In genomic region chr5:116420213-116420612, GRCm38 (mm10) we compare ENCODE assay signal across 8 mouse cellular contexts. TPM values are rescaled to one million over a fixed set of nuclear protein-coding genes. Genes with fewer than 3 reads are reported as not detected.
A peak's percentile ranks its signal among the peaks of the same experiment; 100 is the strongest.
DNase-seq lines count a peak whose midpoint lies in the region; ATAC-seq lines count a peak whose summit lies in the region.

No protein-coding gene starts in this region.

- intact Hi-C loops in heart, postnatal 10 days (cut with DNase I): no loop called here

- peaks cover 7% of the 10 kb centered on the region; the same call in 1 of the 2 replicates for H3K36me3 ChIP-seq in heart, embryonic 15.5 days
- H3K36me3 ChIP-seq in hindbrain, embryonic 16.5 days (ENCODE audit: control insufficient read depth, insufficient read depth, low read length): no peaks in the 10 kb centered on the region
- no peaks in the 10 kb centered on the region for H3K36me3 ChIP-seq in midbrain, embryonic 11.5 days (ENCODE audit: control insufficient read depth, insufficient read depth, low read length)

- no peaks in the 10 kb centered on the region for H3K27me3 ChIP-seq in heart, embryonic 15.5 days
- H3K27me3 ChIP-seq in hindbrain, embryonic 16.5 days (replicated peaks; ENCODE audit: control insufficient read depth, insufficient read depth, low read length): no peaks in the 10 kb centered on the region
- H3K27me3 ChIP-seq in midbrain, embryonic 11.5 days (ENCODE audit: control insufficient read depth, insufficient read depth, low read length): no peaks in the 10 kb centered on the region

- peak overlapping the region; percentile 53 for H3K9ac ChIP-seq in heart, embryonic 15.5 days
- no peak overlapping the region for H3K9ac ChIP-seq in hindbrain, embryonic 16.5 days (ENCODE audit: low read depth, low read length)
- H3K9ac ChIP-seq in midbrain, embryonic 11.5 days (ENCODE audit: low read length): no peak overlapping the region

- H3K4me3 ChIP-seq in heart, embryonic 15.5 days: peak overlapping the region; percentile 43
- peak overlapping the region; percentile 70 for H3K4me3 ChIP-seq in brown adipose tissue, adult 24 weeks (ENCODE audit: insufficient read depth, low read depth, low read length)
- no peak overlapping the region for H3K4me3 ChIP-seq in hindbrain, embryonic 16.5 days (ENCODE audit: low read length)
- no peak overlapping the region for H3K4me3 ChIP-seq in midbrain, embryonic 11.5 days (ENCODE audit: low read depth, low read length)

- peak overlapping the region; percentile 61 for H3K4me2 ChIP-seq in heart, embryonic 15.5 days
- H3K4me2 ChIP-seq in hindbrain, embryonic 16.5 days (ENCODE audit: low read length): 0 out of 2 replicates have a peak overlapping the region, but pooled peaks have one; percentile 6
- no peak overlapping the region for H3K4me2 ChIP-seq in midbrain, embryonic 11.5 days

- no peak for DNase-seq in heart, postnatal 10 days
- DNase-seq in midbrain, embryonic 11.5 days (ENCODE audit: low spot score, missing footprints): no peak
- DNase-seq in embryo, embryonic 10 days (ENCODE audit: low spot score): no peak
- no peak for DNase-seq in testis, postnatal 14 days (ENCODE audit: low spot score)
- DNase-seq in adrenal gland, adult 2 months: no peak

- ATAC-seq in heart, embryonic 15.5 days (replicated peaks; ENCODE audit: insufficient number of reproducible peaks, insufficient read depth, low FRiP score, low read depth): no peak
- no peak for ATAC-seq in hindbrain, embryonic 16.5 days
- no peak for ATAC-seq in midbrain, embryonic 11.5 days (ENCODE audit: low FRiP score)

- no peaks in the 10 kb centered on the region for H3K9me3 ChIP-seq in heart, embryonic 15.5 days (replicated peaks)
- H3K9me3 ChIP-seq in hindbrain, embryonic 16.5 days (ENCODE audit: control insufficient read depth, low read length): no peaks in the 10 kb centered on the region
- H3K9me3 ChIP-seq in midbrain, embryonic 11.5 days (ENCODE audit: control insufficient read depth, low read length): no peaks in the 10 kb centered on the region

- peak overlapping the region; percentile 86 for H3K27ac ChIP-seq in heart, embryonic 15.5 days
- peak overlapping the region; percentile 96 for H3K27ac ChIP-seq in brown adipose tissue, adult 24 weeks (replicated peaks; ENCODE audit: low read depth, low read length)
- H3K27ac ChIP-seq in hindbrain, embryonic 16.5 days (ENCODE audit: low read depth, low read length): no peak overlapping the region
- peak overlapping the region; percentile 28; the same call in 1 of the 2 replicates for H3K27ac ChIP-seq in midbrain, embryonic 11.5 days (ENCODE audit: low read depth, low read length)

- peaks cover 62% of the 10 kb centered on the region for H3K4me1 ChIP-seq in heart, embryonic 15.5 days (replicated peaks)
- H3K4me1 ChIP-seq in brown adipose tissue, adult 24 weeks (ENCODE audit: control insufficient read depth, insufficient read depth, insufficient read length, low read length): peaks cover 7% of the 10 kb centered on the region; the same call in 1 of the 2 replicates
- H3K4me1 ChIP-seq in hindbrain, embryonic 16.5 days (ENCODE audit: control insufficient read depth, insufficient read depth, low read depth, low read length): peaks cover 17% of the 10 kb centered on the region
- peaks cover 26% of the 10 kb centered on the region for H3K4me1 ChIP-seq in midbrain, embryonic 11.5 days (ENCODE audit: control insufficient read depth, insufficient read depth, low read length)

- WGBS in heart, embryonic 15.5 days: 83% methylated on average over 1 of the region's 1 CpGs
- 96% methylated on average over 1 of the region's 1 CpGs for WGBS in hindbrain, embryonic 16.5 days
- WGBS in midbrain, embryonic 11.5 days: 96% methylated on average over 1 of the region's 1 CpGs

RNA-seq across cellular contexts. Expression of gene Hspb8, which starts 2.5 kb away (rescaled TPM):
- 30.6 and 33.7 TPM in 2 replicates for polyA plus RNA-seq in heart, embryonic 15.5 days (2015; fragmentation: Nextera tagmentation; extraction: Ambion mirVana)
- 100 to 1,000 TPM; 155 to 178 TPM for total RNA-seq in heart, postnatal 10 days (2021)
- polyA plus RNA-seq in brown adipose tissue, adult 24 weeks (2012; ENCODE audit: insufficient read depth, insufficient read length, missing spikeins): 113 and 121 TPM in 2 replicates
- polyA plus RNA-seq in hindbrain, embryonic 16.5 days (2015; fragmentation: Nextera tagmentation; extraction: Ambion mirVana): 8.9 and 9.4 TPM in 2 replicates
- polyA plus RNA-seq in midbrain, embryonic 11.5 days (2014; fragmentation: Nextera tagmentation; extraction: Ambion mirVana): 5.5 and 6.1 TPM in 2 replicates
- 100 to 1,000 TPM; 137 to 190 TPM for total RNA-seq in adrenal gland, adult 2 months (2021)
- 137 and 140 TPM in 2 replicates for polyA plus RNA-seq in adrenal gland, adult 2 months (2012; rRNA removed)

Comparison
In these comparisons a context has a peak if more than half of its experiments do, and no peak if none do; other contexts are left out.
1. H3K4me3 ChIP-seq: peak in heart, embryonic 15.5 days (single experiment) and brown adipose tissue, adult 24 weeks (single experiment); none in hindbrain, embryonic 16.5 days (single experiment) and midbrain, embryonic 11.5 days (single experiment).